Mouse (Mus musculus) kidney, adult 2 months (tissue): ENCODE results near the gene Wdr26.

Source experiments
- CTCF ChIP-seq: fragments of 200-500 bp; conservative IDR thresholded peaks from 2 replicates; pipeline ENCODE4 v1.5.1; 2011; ENCODE audit warnings: low read depth, mild to moderate bottlenecking, control low read depth, low read length, moderate library complexity, mixed read lengths; ENCODE audit not compliant: insufficient read depth, insufficient read length
- POLR2A ChIP-seq: fragments of 200-500 bp; IDR thresholded peaks from one replicate; pipeline ENCODE4 v1.6.1; 2011; ENCODE audit warnings: low read depth, low read length, control low read depth

DNA sequence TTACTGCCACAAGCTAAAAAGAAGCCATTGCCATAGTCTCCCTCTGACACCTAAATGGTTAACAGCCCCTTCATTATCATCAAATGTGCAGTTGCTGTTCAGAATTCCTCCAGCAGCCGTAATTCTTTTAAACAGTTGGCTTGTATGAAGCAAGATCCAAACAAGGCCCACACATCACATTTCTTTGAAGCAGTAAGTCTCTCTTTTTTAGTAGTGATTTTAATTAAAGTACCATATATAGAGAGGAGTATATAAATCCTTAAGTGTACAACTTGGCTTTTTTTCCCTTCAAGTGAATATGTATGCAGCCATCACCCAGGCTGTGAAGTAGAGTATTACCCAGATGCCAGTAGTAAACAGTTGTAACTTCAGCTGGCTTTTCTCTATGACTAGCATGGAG, 10.2 kb upstream of the Wdr26 start:
- no peak for TF ChIP-seq POLR2A
- no peak for TF ChIP-seq CTCF
